Mouse (Mus musculus) hindbrain, embryonic 14.5 days (tissue): Measurements from ENCODE around the gene Foxl1. TPM values are rescaled to one million over a fixed set of nuclear protein-coding genes. Genes with fewer than 3 reads are reported as not detected.

Experiments used
- ATAC-seq: fragments of 200-750 bp; cut with Nextera tagmentation; 2 replicates; pipeline ENCODE4 v1.8.0; 2017; ENCODE audit warnings: moderate number of reproducible peaks, mild to moderate bottlenecking, moderate TSS enrichment, moderate library complexity; ENCODE audit not compliant: low FRiP score
- DNase-seq: peaks from one replicate; pipeline ENCODE4 v3.0.0-alpha.2; 2015; ENCODE audit warnings: low spot score
- H3K27ac ChIP-seq: fragments of 300-500 bp; sonication (generic); 2 replicates; pipeline ENCODE4 v1.5.1; 2014; ENCODE audit warnings: mild to moderate bottlenecking, moderate library complexity
- H3K27me3 ChIP-seq: fragments of 300-500 bp; sonication (generic); 2 replicates; pipeline ENCODE4 v1.6.1; 2014; ENCODE audit warnings: mild to moderate bottlenecking, low read length, mixed read lengths; ENCODE audit not compliant: control insufficient read depth, insufficient read depth
- H3K36me3 ChIP-seq: fragments of 300-500 bp; sonication (generic); replicated peaks from 2 replicates; pipeline ENCODE4 v1.6.1; 2014; ENCODE audit not compliant: control insufficient read depth, insufficient read depth
- H3K4me1 ChIP-seq: fragments of 300-500 bp; sonication (generic); replicated peaks from 2 replicates; pipeline ENCODE4 v1.6.1; 2014; ENCODE audit warnings: antibody characterized with exemption, low read length, mixed read lengths; ENCODE audit not compliant: control insufficient read depth, insufficient read depth
- H3K4me2 ChIP-seq: fragments of 300-500 bp; sonication (generic); replicated peaks from 2 replicates; pipeline ENCODE4 v1.6.1; 2014; ENCODE audit warnings: mild to moderate bottlenecking, moderate library complexity
- H3K4me3 ChIP-seq: fragments of 300-500 bp; sonication (generic); replicated peaks from 2 replicates; pipeline ENCODE4 v1.5.1; 2014; ENCODE audit warnings: mild to moderate bottlenecking, low read length
- H3K9ac ChIP-seq: fragments of 300-500 bp; sonication (generic); 2 replicates; pipeline ENCODE4 v1.6.1; 2014
- H3K9me3 ChIP-seq: fragments of 300-500 bp; sonication (generic); 2 replicates; pipeline ENCODE4 v1.6.1; 2016; ENCODE audit warnings: low read length; ENCODE audit not compliant: control insufficient read depth
- WGBS: fragments of 180-500 bp; shearing (Covaris S2); extraction: QIAGEN DNeasy Blood & Tissue Kit; methylation state at CpG from one replicate; pipeline ENCODE4 v1.1.7; 2014; 5-methylcytosine and 5-hydroxymethylcytosine counted together
- polyA plus RNA-seq: library from polyadenylated mRNA; unstranded; fragments of >200 nt; fragmentation: Nextera tagmentation; extraction: Ambion mirVana; gene quantifications from 2 replicates; pipeline ENCODE4 v1.2.1, GENCODE M21; 2014

The Foxl1 gene
- polyA plus RNA-seq: 0.12 and 0.25 TPM in 2 replicates

DNA sequence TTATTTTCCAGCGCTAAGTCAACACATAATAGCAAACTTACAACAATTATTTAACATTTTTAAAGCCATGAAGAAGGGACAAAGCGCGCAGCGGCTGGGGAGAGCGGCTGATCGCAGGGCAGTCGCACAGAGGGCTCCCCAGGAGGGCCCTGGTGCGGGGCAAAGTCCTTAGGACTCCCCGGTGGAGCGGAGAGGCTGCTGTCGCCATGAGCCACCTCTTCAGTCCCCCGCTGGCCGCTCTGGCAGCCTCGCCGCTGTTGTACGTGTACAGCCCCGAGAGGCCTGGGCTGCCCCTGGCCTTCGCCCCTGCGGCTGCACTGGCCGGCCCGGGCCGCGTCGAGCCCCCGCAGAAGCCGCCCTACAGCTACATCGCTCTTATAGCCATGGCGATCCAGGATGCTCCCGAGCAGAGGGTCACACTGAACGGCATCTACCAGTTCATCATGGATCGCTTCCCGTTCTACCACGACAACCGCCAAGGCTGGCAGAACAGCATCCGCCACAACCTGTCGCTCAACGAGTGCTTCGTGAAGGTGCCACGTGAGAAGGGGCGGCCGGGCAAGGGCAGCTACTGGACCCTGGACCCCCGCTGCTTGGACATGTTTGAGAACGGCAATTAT lies at the start of gene Foxl1:
Foxl1 (plus strand) TSS at position 185 of the 620 bp plus-strand sequence.
- DNase-seq (no peak), ATAC-seq (no peak)
- Histone ChIP-seq H3K4me1 (peaks cover 8% of the 10 kb centered on the region; the same call in 1 of the 2 replicates), H3K4me2 (peak within 1 kb of the TSS; percentile 23), H3K27ac (no peak within 1 kb of the TSS), H3K36me3 (no peaks in the 10 kb centered on the region), H3K9ac (no peak within 1 kb of the TSS), H3K4me3 (peak within 1 kb of the TSS; percentile 16; the same call in 1 of the 2 replicates), H3K27me3 (peaks cover 98% of the 10 kb centered on the region), H3K9me3 (no peaks in the 10 kb centered on the region)
- WGBS: under 1% methylated on average over 43 of the region's 43 CpGs

DNA sequence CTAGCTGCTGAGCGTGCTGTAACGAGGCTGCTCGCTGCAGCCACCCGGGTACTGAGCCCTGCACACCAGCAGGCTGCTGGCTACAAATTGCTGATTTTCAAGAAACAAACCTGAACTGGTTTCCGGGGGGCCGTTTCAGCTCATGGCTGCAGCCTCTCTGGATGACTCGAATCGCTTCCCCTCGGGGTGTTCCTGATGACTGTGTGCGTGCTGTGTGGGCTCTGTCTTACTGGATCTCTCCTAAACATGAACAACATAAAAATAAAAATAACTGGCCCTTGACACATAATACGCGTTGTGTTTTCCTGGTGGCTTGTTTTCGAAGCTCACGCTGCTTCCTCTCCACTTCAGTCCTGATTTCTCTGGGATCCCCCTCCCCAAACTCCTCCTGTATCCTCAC lies 49.0 kb upstream of the Foxl1 start:
- no peak overlapping the region for H3K4me2 ChIP-seq
- DNase-seq (no peak), ATAC-seq (no peak)
- peaks cover 98% of the 10 kb centered on the region for H3K27me3 ChIP-seq
- H3K4me1 ChIP-seq: peaks cover 11% of the 10 kb centered on the region; the same call in 1 of the 2 replicates
- no peaks in the 10 kb centered on the region for H3K36me3 ChIP-seq
- no peak overlapping the region for H3K9ac ChIP-seq
- WGBS: 2% methylated on average over 14 of the region's 14 CpGs
- no peak overlapping the region for H3K4me3 ChIP-seq
- H3K27ac ChIP-seq: no peak overlapping the region
- H3K9me3 ChIP-seq: no peaks in the 10 kb centered on the region

DNA sequence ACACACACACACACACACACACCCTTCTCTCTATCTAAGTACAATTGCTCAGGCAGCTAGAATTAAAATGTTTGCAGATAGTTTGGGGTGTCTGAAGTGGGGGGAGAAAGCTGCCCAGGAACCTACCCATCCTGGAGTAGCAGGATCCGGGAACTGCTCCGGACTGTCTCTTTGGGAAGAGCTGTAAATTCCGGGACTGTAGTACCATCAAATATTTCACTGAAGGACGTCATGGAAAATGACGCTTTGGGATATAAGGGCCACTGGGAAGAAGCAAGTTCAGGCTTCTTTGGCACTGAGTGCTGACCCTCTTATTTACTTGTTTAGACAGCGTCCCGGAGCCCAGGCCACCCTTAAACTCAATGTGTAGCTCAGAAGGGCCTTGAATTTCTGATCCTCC lies 48.5 kb upstream of the Foxl1 start:
- DNase-seq (no peak), ATAC-seq (no peak)
- Histone ChIP-seq H3K27me3 (peaks cover 98% of the 10 kb centered on the region), H3K27ac (no peak overlapping the region), H3K9ac (no peak overlapping the region), H3K4me1 (peaks cover 16% of the 10 kb centered on the region; the same call in 1 of the 2 replicates), H3K9me3 (no peaks in the 10 kb centered on the region), H3K4me2 (no peak overlapping the region), H3K36me3 (no peaks in the 10 kb centered on the region), H3K4me3 (no peak overlapping the region)
- WGBS: 2% methylated on average over 7 of the region's 7 CpGs

DNA sequence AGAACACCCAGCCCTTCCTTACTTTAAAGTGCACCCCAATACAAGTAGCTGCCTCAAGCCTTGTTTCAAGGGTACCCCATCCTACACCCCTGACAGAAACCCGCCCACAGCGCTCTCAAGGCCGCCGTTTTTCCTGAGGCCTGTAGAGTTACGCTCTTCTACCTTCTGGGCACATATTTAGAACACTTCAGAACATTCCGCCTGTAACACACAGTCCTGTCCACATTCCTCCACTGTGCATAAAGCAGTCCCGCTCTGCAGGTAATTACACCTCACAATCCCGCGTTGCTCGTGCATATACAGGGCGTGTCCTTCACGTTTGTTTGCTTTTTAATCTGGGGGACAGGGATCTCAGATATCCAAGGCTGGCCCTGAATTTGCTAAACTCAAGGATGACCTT lies 47.8 kb upstream of the Foxl1 start:
- Histone ChIP-seq H3K4me1 (peaks cover 21% of the 10 kb centered on the region; the same call in 1 of the 2 replicates), H3K36me3 (no peaks in the 10 kb centered on the region), H3K9me3 (no peaks in the 10 kb centered on the region), H3K27ac (no peak overlapping the region), H3K27me3 (peaks cover 98% of the 10 kb centered on the region), H3K4me3 (no peak overlapping the region), H3K4me2 (no peak overlapping the region), H3K9ac (no peak overlapping the region)
- DNase-seq (no peak), ATAC-seq (no peak)
- 2% methylated on average over 12 of the region's 12 CpGs for WGBS

DNA sequence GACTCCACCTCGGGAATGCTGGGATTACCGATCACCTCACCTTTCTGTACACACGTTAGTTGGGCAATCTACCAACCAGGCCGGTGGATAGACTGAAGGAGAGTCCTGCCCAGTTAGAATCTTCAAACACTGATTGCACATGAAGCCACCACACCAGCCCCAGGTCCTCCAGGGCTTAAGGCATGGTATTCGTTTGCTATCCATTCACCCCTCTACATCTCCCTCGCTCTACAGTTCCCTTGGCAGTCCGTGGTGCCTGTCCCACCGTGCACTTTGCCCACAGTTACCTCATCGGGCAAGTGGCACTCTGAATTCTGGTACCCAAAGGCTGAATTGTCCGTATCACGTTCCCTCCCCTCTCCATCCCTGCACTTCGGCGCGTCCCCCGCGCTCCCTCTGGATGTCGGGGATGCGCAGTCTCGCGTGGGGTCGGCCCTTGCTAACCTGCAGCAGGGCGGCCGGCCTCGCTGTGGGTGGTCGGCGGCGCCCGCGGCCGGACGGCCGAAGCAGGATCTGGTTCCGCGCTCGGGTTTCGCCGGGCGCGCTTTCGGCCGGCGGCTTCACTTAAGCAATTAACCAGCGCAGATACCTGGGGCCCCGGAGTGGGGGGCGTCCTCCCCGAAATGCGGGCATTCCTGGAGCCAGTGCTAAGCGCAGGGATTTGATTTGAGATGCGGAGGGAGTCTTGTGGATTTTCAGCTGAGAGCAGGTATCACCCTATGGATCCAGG lies 47.2 kb upstream of the Foxl1 start:
- Histone ChIP-seq H3K4me2 (no peak overlapping the region), H3K27ac (no peak overlapping the region), H3K9ac (no peak overlapping the region), H3K36me3 (no peaks in the 10 kb centered on the region), H3K9me3 (no peaks in the 10 kb centered on the region), H3K27me3 (peaks cover 99% of the 10 kb centered on the region), H3K4me1 (peaks cover 21% of the 10 kb centered on the region; the same call in 1 of the 2 replicates), H3K4me3 (no peak overlapping the region)
- DNase-seq (no peak), ATAC-seq (no peak)
- under 1% methylated on average over 49 of the region's 49 CpGs for WGBS

DNA sequence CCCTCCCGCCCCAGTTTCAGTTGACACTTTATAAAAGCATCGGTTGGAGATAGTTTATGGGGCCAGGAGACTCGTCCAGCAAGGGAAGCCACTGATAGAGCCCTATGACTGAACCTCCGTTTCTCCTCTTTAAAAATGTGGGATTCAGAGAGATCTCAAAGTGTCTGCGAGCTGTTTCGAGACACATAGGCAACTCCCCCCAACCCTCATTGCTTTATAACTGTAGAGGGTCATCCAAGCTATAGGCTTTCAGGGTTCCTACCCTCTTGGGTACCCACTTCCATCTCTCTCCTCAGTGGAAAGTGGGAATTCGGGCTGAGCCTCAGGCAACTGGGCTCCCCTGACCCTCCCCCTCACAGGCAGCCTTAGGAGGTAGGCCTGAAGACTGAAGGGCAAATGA lies 46.3 kb upstream of the Foxl1 start:
- peaks cover 99% of the 10 kb centered on the region for H3K27me3 ChIP-seq
- no peak overlapping the region for H3K27ac ChIP-seq
- no peaks in the 10 kb centered on the region for H3K9me3 ChIP-seq
- H3K4me1 ChIP-seq: peaks cover 21% of the 10 kb centered on the region; the same call in 1 of the 2 replicates
- no peak overlapping the region for H3K4me2 ChIP-seq
- no peak overlapping the region for H3K9ac ChIP-seq
- no peak for DNase-seq
- 5% methylated on average over 7 of the region's 7 CpGs for WGBS
- ATAC-seq: no peak
- H3K36me3 ChIP-seq: no peaks in the 10 kb centered on the region
- no peak overlapping the region for H3K4me3 ChIP-seq

DNA sequence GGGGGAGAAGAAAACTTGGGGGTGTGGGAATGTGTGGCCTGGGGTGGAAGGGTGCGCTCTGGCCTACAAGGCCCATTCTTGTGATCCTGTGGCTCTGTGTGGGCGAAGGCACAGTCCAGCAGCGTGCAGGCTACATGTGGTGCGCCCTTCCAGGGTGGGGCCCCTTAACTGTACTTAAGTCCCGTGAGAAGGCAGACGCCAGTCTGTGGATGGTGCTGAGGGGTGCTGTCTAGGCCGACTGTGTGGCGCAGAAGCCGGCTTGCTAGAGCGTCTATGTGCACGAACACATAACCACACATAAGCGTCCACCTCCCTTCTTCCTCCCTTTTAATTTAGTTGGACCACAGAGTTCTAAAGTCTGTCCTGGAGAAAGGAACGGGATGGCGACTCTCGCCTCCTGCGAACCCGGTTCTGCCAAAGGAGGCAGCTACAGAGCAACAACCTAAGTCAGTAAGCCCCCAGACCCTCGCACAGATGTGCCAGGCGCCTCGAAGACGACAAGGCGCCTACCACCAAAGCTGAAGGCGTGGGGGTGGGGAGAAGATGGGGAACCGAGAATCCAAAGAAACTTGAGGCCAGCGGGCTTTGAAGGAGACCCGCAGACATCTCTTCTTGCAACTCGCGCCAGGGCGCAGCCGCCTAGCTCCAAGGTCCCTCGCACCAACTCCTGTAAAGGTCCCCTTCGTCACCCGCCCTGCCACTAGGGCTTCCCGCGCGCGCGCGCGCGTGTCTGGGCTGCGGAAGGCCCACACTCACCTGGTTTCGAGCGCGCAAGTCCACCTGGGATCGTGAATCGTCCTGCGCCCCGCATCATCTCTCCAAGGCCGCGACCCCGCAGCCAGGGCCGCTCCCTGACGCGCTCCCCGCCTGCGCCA lies 45.3 kb upstream of the Foxl1 start:
- Histone ChIP-seq H3K4me3 (no peak overlapping the region), H3K4me2 (peak overlapping the region; percentile 56), H3K36me3 (no peaks in the 10 kb centered on the region), H3K9ac (no peak overlapping the region), H3K27me3 (peaks cover 99% of the 10 kb centered on the region), H3K9me3 (no peaks in the 10 kb centered on the region), H3K27ac (no peak overlapping the region), H3K4me1 (peaks cover 21% of the 10 kb centered on the region; the same call in 1 of the 2 replicates)
- DNase-seq: no peak
- ATAC-seq: no peak
- WGBS: under 1% methylated on average over 57 of the region's 57 CpGs

DNA sequence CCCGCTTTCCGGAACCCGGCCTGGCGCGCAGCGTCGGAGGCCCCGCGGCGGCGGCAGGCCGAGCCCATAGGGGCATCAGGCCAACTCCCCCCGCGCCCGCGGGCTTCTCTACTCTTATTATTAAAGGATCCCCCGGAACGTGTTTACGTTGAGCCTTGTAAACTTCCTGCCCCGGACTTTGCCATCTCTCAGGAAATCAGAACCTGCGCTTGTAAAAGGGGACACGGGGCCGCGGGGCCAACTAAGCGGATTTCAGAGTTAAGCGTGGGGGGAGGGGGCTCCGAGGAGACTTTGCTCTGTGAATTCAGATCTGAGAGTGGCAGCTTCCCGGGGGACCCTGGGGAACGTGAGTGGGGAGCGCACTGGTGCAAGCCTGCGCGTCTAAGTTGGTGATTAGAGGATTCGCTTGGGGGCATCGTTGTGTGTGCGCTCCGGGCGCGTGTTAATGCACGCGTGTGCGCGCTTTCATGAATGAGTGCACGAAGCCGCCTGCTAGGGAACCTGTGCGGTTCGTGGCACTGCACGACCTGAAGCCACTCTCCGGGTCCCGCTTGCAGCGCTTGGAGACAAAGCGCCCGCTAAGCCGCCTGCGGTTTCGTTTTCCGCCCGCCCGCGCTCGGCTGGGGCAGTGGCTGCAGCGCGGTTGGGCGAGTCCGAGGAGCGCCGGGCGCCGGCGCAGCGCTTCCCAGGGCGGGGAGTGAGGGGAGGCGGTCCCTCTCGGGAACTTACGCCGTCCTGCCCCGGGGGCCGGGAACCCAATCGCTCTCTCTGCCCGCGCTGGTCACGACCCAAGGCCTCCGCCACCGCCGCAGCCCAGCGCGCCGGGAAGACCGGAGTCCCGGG lies 44.4 kb upstream of the Foxl1 start:
- Histone ChIP-seq H3K9ac (no peak overlapping the region), H3K36me3 (no peaks in the 10 kb centered on the region), H3K4me3 (peak overlapping the region; percentile 28), H3K9me3 (no peaks in the 10 kb centered on the region), H3K4me2 (peak overlapping the region; percentile 56), H3K4me1 (peaks cover 21% of the 10 kb centered on the region; the same call in 1 of the 2 replicates), H3K27ac (no peak overlapping the region), H3K27me3 (peaks cover 99% of the 10 kb centered on the region)
- ATAC-seq (no peak), DNase-seq (no peak)
- under 1% methylated on average over 89 of the region's 89 CpGs for WGBS
